Mouse (Mus musculus): ENCODE measurements at regions not wholly inside any gene's neighbourhood (a gene's known extent, or its start where the extent isn't known, plus 50 kb on each side); places are given as distances from the start of the nearest gene placed in this dataset.

DNA sequence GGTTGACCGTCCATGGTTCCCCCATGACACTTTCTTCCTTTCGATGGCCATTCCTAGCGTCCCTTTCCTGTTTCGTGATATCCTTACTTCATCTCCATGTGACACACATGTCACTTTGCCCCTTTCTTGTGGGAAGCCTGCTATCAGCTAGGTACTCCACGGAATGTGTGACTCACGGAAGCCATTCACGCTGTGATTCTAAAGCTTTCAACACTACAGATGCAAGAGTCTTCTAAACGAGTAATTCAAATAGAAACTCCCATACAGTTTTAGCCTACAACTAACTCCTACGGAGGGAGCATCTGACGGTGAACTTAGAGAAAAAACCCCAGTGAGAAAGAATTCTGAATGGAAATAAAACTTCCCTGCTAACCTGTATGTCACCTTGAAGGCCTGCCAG lies 83.5 kb upstream of the Daam1 start:
- no peak for TF ChIP-seq CTCF (IDR thresholded peaks at IDR 0.05)
- no peak for TF ChIP-seq EP300 (IDR thresholded peaks at IDR 0.05)

Data from lung, postnatal 0 days (tissue).